Mouse (Mus musculus) hindlimb bud, embryonic 11.5 days (tissue): ENCODE results near the gene Efcc1.

Experiments
- DNase-seq: peaks from one replicate; pipeline ENCODE4 v3.0.0-alpha.2; 2012; ENCODE audit warnings: low read depth, low spot score; ENCODE audit errors: extremely low spot score

Gene Efcc1

DNA sequence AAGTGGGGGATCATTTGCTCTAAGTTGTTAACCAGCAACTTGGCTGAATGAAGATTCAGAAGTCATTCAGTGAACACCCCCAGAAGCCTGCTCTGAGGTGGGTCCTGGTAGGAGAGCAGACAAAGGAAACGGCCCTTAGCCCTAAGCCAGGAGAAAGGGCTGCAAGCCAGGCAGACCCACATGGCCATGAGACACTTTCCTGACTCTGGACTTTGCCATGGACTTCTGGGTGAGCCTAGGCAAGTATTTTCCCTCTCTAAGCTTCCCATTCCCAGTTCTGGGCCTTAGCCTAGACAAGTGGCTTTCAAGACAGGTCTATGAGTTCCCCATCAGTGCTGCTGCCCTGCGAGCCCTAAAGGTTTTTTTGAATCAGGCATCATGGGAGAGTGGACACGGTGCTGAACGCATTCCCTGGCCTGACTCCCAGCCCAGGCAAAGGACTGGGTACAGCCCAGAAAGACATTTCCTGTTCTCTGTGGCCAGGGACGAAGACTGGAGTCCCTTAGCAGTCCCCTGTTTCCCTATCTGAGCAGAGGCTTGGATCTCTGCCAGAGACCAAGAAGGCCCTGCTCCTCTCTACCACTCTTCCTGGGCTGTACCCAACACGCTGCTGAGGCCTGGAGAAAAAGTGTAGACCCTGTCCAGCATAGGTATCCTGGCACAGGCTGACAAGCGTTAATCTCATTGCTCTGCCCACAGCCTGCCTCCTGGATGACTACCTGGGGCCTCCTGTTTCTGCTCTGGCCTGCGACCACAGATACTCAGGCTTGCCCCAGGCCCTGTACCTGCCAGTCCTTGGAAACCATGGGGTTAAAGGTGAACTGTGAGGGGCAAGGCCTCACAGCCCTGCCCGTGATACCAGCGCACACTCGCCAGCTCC, 47.9 kb downstream of the Efcc1 start:
- DNase-seq: no peak

GRCm38 (mm10) chr6:87779174-87780165, 48.8 kb downstream of the Efcc1 start:
- no peak for DNase-seq

- no peak for DNase-seq
Observed at GRCm38 (mm10) chr6:87780546-87781301, 50.1 kb downstream of the Efcc1 start.

DNA sequence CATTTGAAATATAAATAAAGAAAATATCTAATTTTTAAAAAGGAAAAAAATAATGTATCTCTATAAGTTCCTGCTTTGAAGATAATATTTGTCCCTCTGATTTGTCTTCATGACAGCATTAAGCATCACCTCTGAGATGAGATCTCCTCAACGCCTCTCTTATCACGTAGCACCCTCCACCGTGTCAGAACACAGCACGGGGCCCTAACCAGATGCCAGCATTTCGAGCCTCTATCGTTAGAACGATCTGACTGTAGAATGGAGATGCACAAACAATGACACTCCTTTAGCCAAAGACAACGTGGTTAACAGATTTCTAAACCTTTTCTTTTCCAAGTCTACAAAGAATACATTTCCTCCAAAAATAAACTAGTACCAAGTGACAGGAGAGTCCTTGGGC, 53.4 kb downstream of the Efcc1 start:
- no peak for DNase-seq

GRCm38 (mm10) chr6:87786621-87787020, 56.0 kb downstream of the Efcc1 start:
- no peak for DNase-seq

DNA sequence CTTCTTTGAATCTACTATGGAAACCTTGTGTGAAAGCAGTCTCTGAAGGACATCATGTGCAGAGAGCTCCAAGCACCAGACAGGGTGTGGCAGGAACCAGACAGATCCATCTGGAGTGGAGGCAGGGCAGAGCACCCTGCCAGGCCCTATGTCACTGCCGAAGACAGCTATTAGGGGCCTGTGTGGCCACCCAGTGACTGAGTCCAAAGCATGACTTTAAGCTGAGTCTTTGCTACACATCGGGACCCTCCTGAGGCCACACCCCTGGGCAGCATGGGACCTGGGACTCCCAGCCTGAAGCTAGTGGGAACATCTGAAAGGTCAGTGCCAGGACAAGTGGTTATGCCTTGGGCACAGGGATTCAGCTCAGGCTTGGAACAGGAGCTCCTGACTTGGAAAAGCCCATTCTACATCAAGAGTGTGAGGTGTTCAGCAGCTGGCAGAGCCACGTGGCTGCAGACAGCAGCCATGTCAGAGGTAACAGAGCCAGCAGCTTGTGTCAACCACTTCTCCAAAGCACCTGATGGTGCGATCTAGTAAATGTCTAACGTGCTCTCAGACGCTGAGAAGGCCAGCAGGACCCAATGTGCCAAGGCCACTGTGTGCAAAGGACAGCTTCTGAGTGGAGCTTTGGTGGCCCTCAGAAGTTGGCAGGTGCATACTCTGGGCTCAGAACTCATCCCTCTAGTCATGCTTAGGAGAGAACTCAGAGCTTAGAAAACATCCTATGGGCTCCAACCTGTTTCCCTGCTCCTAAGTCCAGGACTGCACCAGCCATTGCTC, 56.6 kb downstream of the Efcc1 start:
- DNase-seq: no peak

DNA sequence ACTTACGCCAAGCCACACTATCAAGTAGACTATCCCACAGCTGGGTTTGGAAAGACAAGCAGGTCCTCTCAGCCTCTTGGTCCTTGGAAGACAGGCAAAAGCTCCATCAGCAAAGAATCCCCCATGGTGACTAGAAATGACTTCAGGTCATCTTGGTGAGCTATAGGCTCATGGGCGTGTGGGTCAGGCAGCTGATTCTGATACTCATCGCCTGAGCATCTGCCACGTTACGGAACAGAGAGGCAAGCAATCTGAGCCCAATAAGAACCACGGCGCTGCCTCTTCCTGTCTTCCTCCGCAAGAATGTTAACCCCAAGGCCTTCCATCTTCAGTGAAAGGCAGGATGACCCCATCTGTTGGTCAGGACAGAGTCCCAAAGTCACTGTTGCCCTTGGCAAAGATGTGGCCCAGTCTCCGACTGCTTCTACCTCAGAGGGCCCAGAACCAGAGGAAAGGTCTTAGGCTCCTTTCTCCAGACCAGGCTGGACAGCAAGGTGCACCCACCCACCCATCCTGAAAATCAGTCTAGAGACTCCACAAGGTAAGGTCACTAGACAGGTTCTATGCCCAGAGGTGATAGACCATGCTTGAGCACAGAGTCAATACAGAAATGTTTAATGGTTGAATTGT, 57.7 kb downstream of the Efcc1 start:
- no peak for DNase-seq

DNA sequence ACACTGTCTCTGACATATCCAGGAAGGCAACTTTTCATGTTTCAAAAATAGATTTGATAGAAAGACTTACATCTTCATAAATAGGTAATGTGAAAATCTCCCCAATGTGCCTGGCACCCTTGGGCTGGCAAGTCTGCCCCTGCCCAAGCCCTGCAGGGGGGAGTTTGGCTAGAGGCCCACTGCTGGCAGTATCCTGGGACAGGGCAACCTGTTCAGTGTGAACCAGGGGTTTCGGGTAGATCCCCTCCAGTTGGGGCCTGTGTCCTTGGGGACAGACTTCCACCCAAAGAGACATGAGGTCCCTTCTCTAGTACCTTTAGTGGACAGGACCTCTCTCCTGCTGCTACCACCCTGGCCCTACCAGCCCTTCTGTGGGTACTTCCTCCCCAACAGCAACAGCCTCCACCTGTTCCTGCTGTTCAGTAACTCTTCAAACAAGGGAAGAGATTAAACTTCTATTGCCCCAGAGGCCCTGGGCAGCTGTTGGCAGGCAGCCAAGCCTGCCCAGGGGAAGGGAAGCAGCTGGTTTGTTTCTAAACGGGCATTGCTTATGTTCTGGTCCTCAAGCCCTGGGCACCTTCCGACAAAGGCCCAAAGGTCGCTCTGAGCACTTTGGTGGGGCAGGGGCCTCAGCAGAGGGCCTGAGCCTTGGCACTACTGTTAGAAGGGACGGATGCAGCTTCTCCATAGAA, 58.4 kb downstream of the Efcc1 start:
- no peak for DNase-seq

DNA sequence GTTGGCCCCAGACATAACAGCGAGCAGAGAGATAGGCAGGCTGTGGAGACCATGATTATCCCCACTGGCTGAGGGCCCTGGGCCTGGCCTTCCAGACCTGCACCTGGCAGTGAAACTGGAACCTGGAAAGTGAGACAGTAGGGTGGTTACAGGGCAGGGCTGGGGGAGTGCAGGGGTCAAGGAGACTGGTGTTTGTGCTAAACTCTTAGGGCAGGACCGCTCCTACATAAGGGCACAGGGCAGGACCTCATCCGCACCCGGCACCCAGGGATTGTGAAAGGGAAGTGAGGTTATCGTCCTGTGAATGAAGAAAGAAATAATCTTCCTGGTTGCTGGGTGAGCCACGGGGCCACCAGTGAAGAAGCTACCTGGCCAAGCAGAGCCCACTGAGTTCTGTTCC, 59.1 kb downstream of the Efcc1 start:
- DNase-seq: no peak

GRCm38 (mm10) chr6:87790779-87791480, 60.3 kb downstream of the Efcc1 start:
- DNase-seq: no peak

GRCm38 (mm10) chr6:87791826-87792225, 61.2 kb downstream of the Efcc1 start:
- no peak for DNase-seq

DNA sequence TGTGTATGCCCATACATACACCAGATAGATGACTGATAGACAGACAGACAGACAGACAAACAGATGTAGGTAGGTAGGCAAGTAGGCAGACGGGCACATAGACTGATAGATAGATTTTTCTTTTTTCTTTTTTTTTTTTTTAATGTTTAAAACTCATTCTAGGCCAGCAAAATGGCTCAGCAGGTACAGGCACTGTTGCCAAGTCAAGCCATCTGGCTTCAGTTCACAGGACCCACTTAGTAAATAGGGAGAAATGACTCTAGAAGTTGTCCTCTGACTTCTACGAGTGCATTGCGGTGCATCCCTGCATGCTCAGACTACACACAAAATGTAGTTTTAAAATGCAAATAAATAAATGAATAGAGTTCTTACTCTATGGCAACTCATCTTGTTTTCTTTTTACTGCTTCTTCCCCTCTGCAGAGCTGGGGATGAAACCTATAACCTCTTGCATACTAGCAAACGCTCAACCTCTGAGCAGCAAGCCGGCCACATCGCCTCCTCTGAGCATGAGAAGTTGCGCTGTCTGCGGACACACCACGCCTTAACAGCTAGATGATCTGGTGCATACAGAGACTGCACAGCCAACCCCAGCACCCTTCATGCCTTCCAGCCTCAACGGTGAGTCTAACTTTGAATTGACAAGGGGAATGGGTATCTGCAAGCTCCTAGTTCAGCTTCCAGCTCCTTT, 63.3 kb downstream of the Efcc1 start:
- no peak for DNase-seq

GRCm38 (mm10) chr6:87795385-87796150, 64.9 kb downstream of the Efcc1 start:
- DNase-seq: no peak

DNA sequence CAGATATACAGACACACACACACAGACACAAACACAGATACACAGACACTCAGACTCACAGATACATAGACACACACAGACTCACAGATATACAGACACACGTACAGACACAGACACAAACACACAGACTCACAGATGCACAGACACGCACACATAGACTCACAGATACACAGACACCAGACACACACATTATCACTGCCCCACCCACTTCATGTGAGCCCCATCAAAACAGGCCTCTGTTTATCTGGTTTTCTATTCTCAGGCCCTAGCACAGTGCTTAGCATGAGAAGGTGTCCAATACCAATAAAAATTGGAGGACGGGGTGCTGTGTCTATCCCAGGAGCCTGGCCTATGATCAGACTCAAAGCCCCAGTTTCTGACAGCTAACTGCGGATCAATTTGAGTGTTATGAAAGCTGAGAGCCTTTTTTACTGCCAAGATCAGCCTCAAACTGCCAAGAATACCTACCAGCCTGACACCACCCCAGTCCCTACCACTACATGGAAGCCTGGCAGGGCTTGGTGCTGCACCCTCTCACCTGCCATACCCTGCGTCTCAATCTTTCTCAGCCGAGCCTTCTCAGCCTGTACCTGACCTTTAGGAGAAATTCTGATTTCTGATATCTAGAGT, 65.7 kb downstream of the Efcc1 start:
- no peak for DNase-seq

- DNase-seq: no peak
Observed at GRCm38 (mm10) chr6:87797321-87797720, 66.7 kb downstream of the Efcc1 start.

DNA sequence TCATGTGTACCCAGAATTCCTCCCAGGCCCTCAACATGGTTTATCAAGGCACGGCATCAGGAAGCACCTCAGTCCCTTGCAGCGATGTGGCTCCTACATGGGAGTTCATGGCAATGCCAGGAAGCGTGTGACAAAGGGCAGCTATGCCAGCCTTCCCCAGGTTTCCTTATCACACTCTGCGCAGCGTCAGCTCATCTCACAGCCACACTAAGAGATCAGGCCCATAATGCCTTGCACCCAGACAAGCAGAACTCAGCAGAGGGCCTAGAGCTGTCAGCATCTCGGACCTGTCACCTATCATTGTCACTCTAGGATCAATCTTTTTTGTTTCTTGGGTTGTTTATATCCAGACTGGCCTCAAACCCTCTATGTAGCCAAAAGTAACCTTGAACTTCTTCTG, 68.9 kb downstream of the Efcc1 start:
- no peak for DNase-seq

DNA sequence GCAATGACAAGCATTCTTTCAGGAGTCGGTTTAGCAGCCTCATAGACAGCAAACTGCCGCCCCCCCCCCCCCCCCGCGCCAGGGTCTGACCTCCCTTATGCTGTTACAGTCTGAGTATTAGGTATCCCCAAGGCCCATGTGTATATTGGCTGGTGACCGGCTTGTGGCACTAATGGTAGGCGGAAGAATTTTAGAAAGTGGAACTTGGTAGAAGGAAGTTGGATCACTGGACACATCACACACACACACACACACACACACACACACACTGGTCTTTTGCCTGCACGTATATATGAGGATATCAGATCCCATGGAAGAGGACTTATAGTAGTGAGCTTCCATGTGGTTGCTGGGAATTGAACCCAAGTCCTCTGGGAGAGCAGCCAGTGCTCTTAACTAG, 71.8 kb downstream of the Efcc1 start:
- DNase-seq: no peak
